Mouse (Mus musculus): ENCODE measurements around the gene Gpc1.

DNA sequence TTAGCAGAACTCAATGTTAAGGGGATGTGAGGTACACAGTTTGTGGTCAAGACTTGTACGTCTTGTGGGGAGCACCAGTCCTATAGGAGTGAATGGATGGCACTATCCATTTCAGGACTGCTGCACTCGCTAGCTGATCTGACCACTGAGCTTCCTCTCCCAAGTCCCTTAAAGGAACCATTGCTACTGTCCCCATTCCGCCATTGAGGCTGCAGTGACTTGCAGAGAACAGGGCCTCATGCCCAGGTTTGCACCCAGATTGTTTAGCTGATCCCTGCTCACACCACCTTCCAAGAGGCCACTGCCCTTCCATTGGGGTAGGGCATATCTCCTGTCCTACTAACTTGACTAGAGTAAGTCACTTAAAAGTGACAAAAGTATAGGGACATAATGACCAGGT, 77.2 kb downstream of the Gpc1 start:
- TF ChIP-seq ZNF384 (IDR thresholded peaks at IDR 0.05; ENCODE audit: low read depth, low read length) (no peak), MAFK (IDR thresholded peaks at IDR 0.05; ENCODE audit: insufficient read depth, low read depth, low read length) (no peak), ZC3H11A (IDR thresholded peaks at IDR 0.05; ENCODE audit: borderline replicate concordance, low read depth, low read length) (no peak)
